In genomic region chr3:103346658-103347057, GRCm38 (mm10) we compare ENCODE assay signal across 22 mouse cellular contexts.
DNase-seq lines count a peak whose midpoint lies in the region; ATAC-seq and TF ChIP-seq lines count a peak whose summit lies in the region.
"Had no signal": no experiment of that assay in that cellular context is flagged by ENCODE, and none has a peak within 500 bp of the region (broad histone marks: within the 10 kb centered on the region; RNA-seq: fewer than 3 reads in every experiment).

No protein-coding gene starts in this region.

- no peak for TF ChIP-seq CTCF in MEL (IDR thresholded peaks at IDR 0.05 in 2 of 3, conservative IDR thresholded peaks at IDR 0.05 in 1 of 3; ENCODE audit: control insufficient read depth in 1 of 3, insufficient read depth in 1 of 3, low read depth in 2 of 3, low read length in 3 of 3, poor library complexity in 1 of 3, severe bottlenecking in 1 of 3)
- no peak for TF ChIP-seq CTCF in heart, adult 2 months (IDR thresholded peaks at IDR 0.05)

- no peak for TF ChIP-seq EP300 in MEL (IDR thresholded peaks at IDR 0.05; ENCODE audit: low read depth in 1 of 2, low read length in 2 of 2)
- no peak for TF ChIP-seq EP300 in heart, adult 2 months (IDR thresholded peaks at IDR 0.05; ENCODE audit: insufficient read depth, low read depth, low read length)

- H3K4me1 ChIP-seq in midbrain, embryonic 11.5 days (ENCODE audit: control insufficient read depth, insufficient read depth, low read length): no peaks in the 10 kb centered on the region
- no peaks in the 10 kb centered on the region for H3K4me1 ChIP-seq in midbrain, embryonic 13.5 days (replicated peaks)
- no peaks in the 10 kb centered on the region for H3K4me1 ChIP-seq in MEL (ENCODE audit: control insufficient read depth in 1 of 2, insufficient read depth in 2 of 2, low read length in 2 of 2)
- H3K4me1 ChIP-seq in heart, adult 2 months (ENCODE audit: control insufficient read depth, insufficient read depth, low read length): no peaks in the 10 kb centered on the region
- H3K4me1 ChIP-seq: embryonic facial prominence, embryonic 10.5 days; embryonic facial prominence, embryonic 12.5 days; forebrain, embryonic 13.5 days; forebrain, embryonic 15.5 days had no signal

- intact Hi-C loops in heart, adult 2 months (cut with DNase I): no loop called here

- no peak for ATAC-seq in midbrain, embryonic 11.5 days (ENCODE audit: low FRiP score)
- ATAC-seq in midbrain, embryonic 13.5 days: no peak
- ATAC-seq: activated CD4-positive, CD25-positive, alpha-beta regulatory T cell, adult 4 months; CD4-positive, CD25-positive, alpha-beta regulatory T cell, adult 4 months; forebrain, embryonic 13.5 days; forebrain, embryonic 15.5 days; forebrain, postnatal 0 days had no signal

- H3K4me2 ChIP-seq in midbrain, embryonic 11.5 days: no peak overlapping the region
- H3K4me2 ChIP-seq in midbrain, embryonic 13.5 days (replicated peaks): no peak overlapping the region
- H3K4me2 ChIP-seq: embryonic facial prominence, embryonic 12.5 days; forebrain, embryonic 13.5 days; forebrain, embryonic 15.5 days had no signal

- no peak for TF ChIP-seq POLR2A in MEL (IDR thresholded peaks at IDR 0.05; ENCODE audit: control insufficient read depth in 1 of 2, insufficient read depth in 1 of 2, low read depth in 1 of 2, low read length in 2 of 2, poor library complexity in 1 of 2)
- no peak for TF ChIP-seq POLR2A in heart, adult 2 months (IDR thresholded peaks at IDR 0.05; ENCODE audit: insufficient read depth, low read depth, low read length)

- WGBS in midbrain, embryonic 11.5 days: 93% methylated on average over 2 of the region's 2 CpGs
- WGBS in midbrain, embryonic 13.5 days: 96% methylated on average over 2 of the region's 2 CpGs
- 94% methylated on average over 2 of the region's 2 CpGs for WGBS in heart, adult 2 months

- no peak overlapping the region for H3K27ac ChIP-seq in midbrain, embryonic 11.5 days (ENCODE audit: low read depth, low read length)
- no peak overlapping the region for H3K27ac ChIP-seq in midbrain, embryonic 13.5 days
- H3K27ac ChIP-seq in MEL (ENCODE audit: control insufficient read depth, low read depth, low read length): no peak overlapping the region
- H3K27ac ChIP-seq in heart, adult 2 months: no peak overlapping the region
- H3K27ac ChIP-seq: embryonic facial prominence, embryonic 10.5 days; embryonic facial prominence, embryonic 12.5 days; forebrain, embryonic 13.5 days; forebrain, embryonic 15.5 days had no signal

- no peak for TF ChIP-seq RAD21 in MEL (IDR thresholded peaks at IDR 0.05; ENCODE audit: low read depth, low read length)

- no peaks in the 10 kb centered on the region for H3K9me3 ChIP-seq in midbrain, embryonic 11.5 days (ENCODE audit: control insufficient read depth, low read length)
- no peaks in the 10 kb centered on the region for H3K9me3 ChIP-seq in midbrain, embryonic 13.5 days
- no peaks in the 10 kb centered on the region for H3K9me3 ChIP-seq in MEL (replicated peaks; ENCODE audit: insufficient read depth, low read length)
- H3K9me3 ChIP-seq: embryonic facial prominence, embryonic 10.5 days; embryonic facial prominence, embryonic 12.5 days; forebrain, embryonic 13.5 days; forebrain, embryonic 15.5 days; G1E had no signal

- no peaks in the 10 kb centered on the region for H3K79me2 ChIP-seq in MEL (ENCODE audit: control insufficient read depth, insufficient read depth, low read length, poor library complexity)
- H3K79me2 ChIP-seq in heart, adult 2 months (replicated peaks; ENCODE audit: control insufficient read depth, insufficient read depth, low read length): no peaks in the 10 kb centered on the region

- H3K9ac ChIP-seq in midbrain, embryonic 11.5 days (ENCODE audit: low read length): no peak overlapping the region
- no peak overlapping the region for H3K9ac ChIP-seq in midbrain, embryonic 13.5 days (replicated peaks)
- no peak overlapping the region for H3K9ac ChIP-seq in MEL (ENCODE audit: control insufficient read depth, low read depth, low read length, poor library complexity, severe bottlenecking)
- no peak overlapping the region for H3K9ac ChIP-seq in heart, adult 2 months (ENCODE audit: low read depth, low read length)
- H3K9ac ChIP-seq: embryonic facial prominence, embryonic 12.5 days; forebrain, embryonic 13.5 days; forebrain, embryonic 15.5 days; forebrain, postnatal 0 days had no signal

- peak; percentile 72 for DNase-seq in midbrain, embryonic 11.5 days (ENCODE audit: low spot score, missing footprints)
- DNase-seq in MEL (ENCODE audit: low read depth, low spot score): no peak
- DNase-seq in heart, adult 2 months: no peak
- no peak for DNase-seq in thymus, postnatal 10 days (ENCODE audit: low spot score in 2 of 2)
- DNase-seq: adrenal gland, adult 8-10 months; adrenal gland, postnatal 14 days; adrenal gland, postnatal 36 days; cerebellum, adult 11-12 months; cerebellum, adult 2 months; cerebellum, adult 9-10 months; cerebellum, postnatal 10 days; cerebellum, postnatal 25 days; forebrain, postnatal 0 days had no signal

- H3K4me3 ChIP-seq in midbrain, embryonic 11.5 days (ENCODE audit: low read depth, low read length): no peak overlapping the region
- H3K4me3 ChIP-seq in midbrain, embryonic 13.5 days (replicated peaks): no peak overlapping the region
- no peak overlapping the region for H3K4me3 ChIP-seq in MEL (ENCODE audit: control insufficient read depth in 1 of 2, insufficient read depth in 1 of 2, low read depth in 2 of 2, low read length in 2 of 2)
- no peak overlapping the region for H3K4me3 ChIP-seq in heart, adult 2 months
- H3K4me3 ChIP-seq: embryonic facial prominence, embryonic 10.5 days; embryonic facial prominence, embryonic 12.5 days; forebrain, embryonic 13.5 days; forebrain, embryonic 15.5 days had no signal

- H3K36me3 ChIP-seq in midbrain, embryonic 11.5 days (ENCODE audit: control insufficient read depth, insufficient read depth, low read length): peaks cover 16% of the 10 kb centered on the region; the same call in 1 of the 2 replicates
- H3K36me3 ChIP-seq in midbrain, embryonic 13.5 days: peaks cover 54% of the 10 kb centered on the region
- H3K36me3 ChIP-seq in MEL (ENCODE audit: control insufficient read depth in 1 of 2, insufficient read depth in 2 of 2, low read length in 2 of 2): peaks cover 0 to 32% of the 10 kb centered on the region in 2 experiments; a peak in 2 of 4 replicates
- no peaks in the 10 kb centered on the region for H3K36me3 ChIP-seq in heart, adult 2 months (ENCODE audit: control insufficient read depth, insufficient read depth, low read length)

- H3K27me3 ChIP-seq in midbrain, embryonic 11.5 days (ENCODE audit: control insufficient read depth, insufficient read depth, low read length): no peaks in the 10 kb centered on the region
- H3K27me3 ChIP-seq in midbrain, embryonic 13.5 days: no peaks in the 10 kb centered on the region
- no peaks in the 10 kb centered on the region for H3K27me3 ChIP-seq in MEL (ENCODE audit: control insufficient read depth in 1 of 2, insufficient read depth in 2 of 2, low read length in 2 of 2)
- no peaks in the 10 kb centered on the region for H3K27me3 ChIP-seq in heart, adult 2 months (ENCODE audit: control insufficient read depth, insufficient read depth, low read length)
- H3K27me3 ChIP-seq: CH12.LX; embryonic facial prominence, embryonic 12.5 days; forebrain, embryonic 13.5 days; forebrain, embryonic 15.5 days had no signal

TF ChIP-seq in MEL, 35 proteins besides CTCF, POLR2A, EP300 and RAD21:
- no peak for TF ChIP-seq ETS1 (IDR thresholded peaks at IDR 0.05; ENCODE audit: low read depth, low read length)
- no peak for TF ChIP-seq TCF12 (IDR thresholded peaks at IDR 0.05; ENCODE audit: low read depth, low read length)
- TF ChIP-seq ZKSCAN1 (IDR thresholded peaks at IDR 0.05; ENCODE audit: low read depth, low read length): no peak
- TF ChIP-seq ZC3H11A (IDR thresholded peaks at IDR 0.05; ENCODE audit: low read depth, low read length): no peak
- peak; percentile 65 for TF ChIP-seq USF1 (IDR thresholded peaks at IDR 0.05; ENCODE audit: low read depth, low read length)
- no peak for TF ChIP-seq POLR2AphosphoS2 (IDR thresholded peaks at IDR 0.05; ENCODE audit: low read length)
TF ChIP-seq in MEL: peak in this region for 1.
